Mouse (Mus musculus) cortical plate, adult 2 months (tissue): ENCODE data around the gene Cenpb.

Experiments used
- CTCF ChIP-seq: fragments of 200-500 bp; IDR thresholded peaks from 2 replicates; pipeline ENCODE4 v1.5.1; 2011; ENCODE audit warnings: mild to moderate bottlenecking, control low read depth, low read length; ENCODE audit not compliant: insufficient read depth; ENCODE audit errors: extremely low read depth
- POLR2A ChIP-seq: fragments of 200-500 bp; IDR thresholded peaks from 2 replicates; pipeline ENCODE4 v1.6.1; 2011; ENCODE audit warnings: mild to moderate bottlenecking, low read length, control low read depth; ENCODE audit not compliant: insufficient read depth; ENCODE audit errors: extremely low read depth

DNA sequence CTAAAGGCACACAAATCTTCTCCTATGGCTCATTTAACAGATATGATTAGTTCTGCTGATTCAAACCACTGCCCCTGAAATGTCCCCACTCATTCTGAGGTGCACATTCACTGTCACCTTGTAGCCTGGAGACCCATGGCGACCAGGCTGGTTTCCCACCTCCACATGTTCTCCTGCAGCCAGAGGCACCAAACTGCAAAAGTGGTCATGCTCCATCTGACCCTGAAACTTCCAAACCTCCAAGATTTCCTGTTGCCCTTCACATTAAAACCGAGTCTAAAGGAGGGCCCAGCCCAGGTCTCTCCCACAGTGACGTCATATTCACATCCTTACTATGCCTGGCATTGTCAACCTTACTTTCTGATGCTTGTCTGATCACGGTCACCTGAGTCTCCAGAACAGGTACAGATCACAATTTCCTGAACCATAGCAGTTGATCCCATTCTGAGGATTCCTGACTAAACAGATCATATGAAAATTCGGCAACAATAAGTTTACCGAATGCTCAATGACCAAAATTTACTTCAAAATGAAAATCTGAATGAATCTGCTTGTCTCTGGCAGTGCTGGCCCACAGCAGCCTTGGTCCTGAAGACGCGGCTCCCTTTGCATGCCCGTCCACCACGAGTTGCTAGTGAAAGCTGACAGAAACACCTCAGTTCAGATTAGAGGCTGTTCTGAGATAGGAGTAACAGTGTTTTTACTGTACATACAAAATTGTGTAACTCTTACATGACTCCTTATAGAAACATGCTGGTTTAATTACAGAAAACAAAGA lies 47.6 kb downstream of the Cenpb start:
- TF ChIP-seq POLR2A (no peak), CTCF (no peak)
